Mouse (Mus musculus) MEL (cell line): Measurements from ENCODE around the gene Sgpp2. TPM values are rescaled to one million over a fixed set of nuclear protein-coding genes. Genes with fewer than 3 reads are reported as not detected.

ENCODE experiments used
- DNase-seq: peaks from one replicate; pipeline ENCODE4 v3.0.0; 2011; ENCODE audit warnings: low read depth, low spot score
- H3K27ac ChIP-seq: 2 replicates; pipeline ENCODE4 v1.5.1; 2012; ENCODE audit warnings: low read depth, mild to moderate bottlenecking, control low read depth, low read length, moderate library complexity; ENCODE audit not compliant: control insufficient read depth
- H3K27me3 ChIP-seq, 2 experiments: fragments of 150-350 bp in 1 of 2; sonication (generic) in 1 of 2; 2 replicates each; pipeline ENCODE4 v1.6.1; 2012; ENCODE audit warnings: low read length in 2 of 2, mild to moderate bottlenecking in 2 of 2, improper control_type of control experiment in 1 of 2, moderate library complexity in 1 of 2; ENCODE audit not compliant: insufficient read depth in 2 of 2, control insufficient read depth in 1 of 2
- H3K36me3 ChIP-seq, 2 experiments: 2 replicates each; pipeline ENCODE4 v1.6.1; 2012 to 2014; ENCODE audit warnings: low read length in 2 of 2, improper control_type of control experiment in 1 of 2, inconsistent platforms in 1 of 2, mild to moderate bottlenecking in 1 of 2; ENCODE audit not compliant: insufficient read depth in 2 of 2, control insufficient read depth in 1 of 2
- H3K4me1 ChIP-seq, 2 experiments: fragments of 150-350 bp in 1 of 2; sonication (generic) in 1 of 2; 2 replicates each; pipeline ENCODE4 v1.6.1; 2012; ENCODE audit warnings: low read length in 2 of 2, improper control_type of control experiment in 1 of 2, mild to moderate bottlenecking in 1 of 2; ENCODE audit not compliant: insufficient read depth in 2 of 2, control insufficient read depth in 1 of 2
- H3K4me3 ChIP-seq, 2 experiments: fragments of 150-350 bp in 1 of 2; sonication (generic) in 1 of 2; 2 replicates each; pipeline ENCODE4 v1.5.1; 2012; ENCODE audit warnings: low read depth in 2 of 2, low read length in 2 of 2, mild to moderate bottlenecking in 2 of 2, moderate library complexity in 2 of 2, control low read depth in 1 of 2, improper control_type of control experiment in 1 of 2; ENCODE audit not compliant: control insufficient read depth in 1 of 2, insufficient read depth in 1 of 2
- H3K79me2 ChIP-seq: 2 replicates; pipeline ENCODE4 v1.6.1; 2012; ENCODE audit warnings: mild to moderate bottlenecking, low read length, moderate library complexity; ENCODE audit not compliant: control insufficient read depth, poor library complexity, insufficient read depth
- H3K9ac ChIP-seq: 2 replicates; pipeline ENCODE4 v1.6.1; 2012; ENCODE audit warnings: low read depth, mild to moderate bottlenecking, control low read depth, low read length, moderate library complexity; ENCODE audit not compliant: control insufficient read depth, poor library complexity, severe bottlenecking
- H3K9me3 ChIP-seq: fragments of 150-350 bp; sonication (generic); replicated peaks from 2 replicates; pipeline ENCODE4 v1.6.1; 2012; ENCODE audit warnings: mild to moderate bottlenecking, low read length, improper control_type of control experiment, moderate library complexity; ENCODE audit not compliant: insufficient read depth
- CHD1 ChIP-seq: IDR thresholded peaks from 2 replicates; pipeline ENCODE4 v1.6.1; 2012; ENCODE audit warnings: low read depth, mild to moderate bottlenecking, inconsistent platforms, low read length, improper control_type of control experiment
- ELF1 ChIP-seq: IDR thresholded peaks from 2 replicates; pipeline ENCODE4 v1.6.1; 2014; ENCODE audit warnings: low read depth, mild to moderate bottlenecking, inconsistent platforms, low read length, improper control_type of control experiment, moderate library complexity
- ETS1 ChIP-seq: IDR thresholded peaks from 2 replicates; pipeline ENCODE4 v1.6.1; 2012; ENCODE audit warnings: low read depth, mild to moderate bottlenecking, inconsistent platforms, low read length, improper control_type of control experiment, moderate library complexity
- GABPA ChIP-seq: IDR thresholded peaks from 2 replicates; pipeline ENCODE4 v1.6.1; 2012; ENCODE audit warnings: low read depth, mild to moderate bottlenecking, inconsistent platforms, low read length, improper control_type of control experiment, moderate library complexity
- GATA1 ChIP-seq: IDR thresholded peaks from 2 replicates; pipeline ENCODE4 v1.6.1; 2011; ENCODE audit warnings: low read depth, low read length, improper control_type of control experiment
- HCFC1 ChIP-seq: IDR thresholded peaks from 2 replicates; pipeline ENCODE4 v1.6.1; 2012; ENCODE audit warnings: low read depth, mild to moderate bottlenecking, inconsistent platforms, low read length, improper control_type of control experiment, moderate library complexity
- MXI1 ChIP-seq: IDR thresholded peaks from 2 replicates; pipeline ENCODE4 v1.6.1; 2011; ENCODE audit warnings: mild to moderate bottlenecking, low read depth, low read length, improper control_type of control experiment
- MYC ChIP-seq: IDR thresholded peaks from 2 replicates; pipeline ENCODE4 v1.6.1; 2011; ENCODE audit warnings: low read depth, mild to moderate bottlenecking, low read length, improper control_type of control experiment, moderate library complexity
- NRF1 ChIP-seq: IDR thresholded peaks from 2 replicates; pipeline ENCODE4 v1.6.1; 2014; ENCODE audit warnings: low read depth, mild to moderate bottlenecking, inconsistent platforms, low read length, improper control_type of control experiment, moderate library complexity; ENCODE audit not compliant: poor library complexity, insufficient read depth, severe bottlenecking
- POLR2AphosphoS2 ChIP-seq: IDR thresholded peaks from 2 replicates; pipeline ENCODE4 v1.6.1; 2011; ENCODE audit warnings: low read length, improper control_type of control experiment
- POLR2AphosphoS5 ChIP-seq: IDR thresholded peaks from 2 replicates; pipeline ENCODE4 v1.6.1; 2012; ENCODE audit warnings: low read depth, borderline replicate concordance, mild to moderate bottlenecking, inconsistent platforms, low read length, moderate library complexity, mixed read lengths
- RCOR1 ChIP-seq: IDR thresholded peaks from 2 replicates; pipeline ENCODE4 v1.6.1; 2012; ENCODE audit warnings: low read depth, mild to moderate bottlenecking, inconsistent platforms, low read length, improper control_type of control experiment
- TAL1 ChIP-seq: IDR thresholded peaks from 2 replicates; pipeline ENCODE4 v1.6.1; 2012; ENCODE audit warnings: mild to moderate bottlenecking, inconsistent platforms, low read length, moderate library complexity, mixed read lengths
- TBP ChIP-seq: IDR thresholded peaks from 2 replicates; pipeline ENCODE4 v1.8.0; 2011; ENCODE audit warnings: low read depth, low read length, improper control_type of control experiment
- USF2 ChIP-seq, 2 experiments: IDR thresholded peaks; 2 replicates each; pipeline ENCODE4 v1.6.1; 2011 to 2012; ENCODE audit warnings: improper control_type of control experiment in 2 of 2, low read length in 2 of 2, borderline replicate concordance in 1 of 2, inconsistent platforms in 1 of 2, low read depth in 1 of 2, mild to moderate bottlenecking in 1 of 2; ENCODE audit not compliant: insufficient read depth in 1 of 2
- ZC3H11A ChIP-seq: IDR thresholded peaks from 2 replicates; pipeline ENCODE4 v1.6.1; 2012; ENCODE audit warnings: low read depth, mild to moderate bottlenecking, inconsistent platforms, low read length, improper control_type of control experiment
- ZNF384 ChIP-seq: IDR thresholded peaks from 2 replicates; pipeline ENCODE4 v1.6.1; 2012; ENCODE audit warnings: low read depth, mild to moderate bottlenecking, inconsistent platforms, low read length, improper control_type of control experiment
- polyA plus RNA-seq, 2 experiments: library from polyadenylated mRNA; stranded (reverse) in 1 of 2; unstranded in 1 of 2; fragments of >175 nt in 1 of 2; fragments of >200 nt in 1 of 2; gene quantifications; 2 replicates each; pipeline versions ENCODE4 v1.2.1 to v1.2.4; 2012; ENCODE audit warnings: low replicate concordance in 2 of 2, low read depth in 1 of 2; ENCODE audit not compliant: insufficient read length in 2 of 2, insufficient read depth in 1 of 2, missing spikeins in 1 of 2
- total RNA-seq: library from RNA; depleted of rRNA; stranded (reverse); fragments of 300-350 nt; gene quantifications from 2 replicates; pipeline ENCODE4 v1.2.3, GENCODE M21; 2012

Gene Sgpp2
- total and polyA plus RNA-seq, 3 experiments: 0.08 to 0.12 TPM; not detected in 1

- H3K4me3 ChIP-seq: no peak overlapping the region
- no peaks in the 10 kb centered on the region for H3K27me3 ChIP-seq
- no peak overlapping the region for H3K27ac ChIP-seq
- TF ChIP-seq GATA1 (no peak), POLR2AphosphoS2 (no peak), GABPA (no peak), ELF1 (no peak), POLR2AphosphoS5 (no peak), RCOR1 (no peak), NRF1 (no peak), TBP (no peak), ETS1 (no peak)
- H3K9me3 ChIP-seq: no peaks in the 10 kb centered on the region
- no peaks in the 10 kb centered on the region for H3K4me1 ChIP-seq
- no peak for DNase-seq
- H3K9ac ChIP-seq: no peak overlapping the region
- H3K36me3 ChIP-seq: no peaks in the 10 kb centered on the region
- no peaks in the 10 kb centered on the region for H3K79me2 ChIP-seq
Observed at GRCm38 (mm10) chr1:78355123-78355522, 45.0 kb downstream of the Sgpp2 start.

- Histone ChIP-seq H3K36me3 (no peaks in the 10 kb centered on the region), H3K27ac (no peak overlapping the region), H3K9me3 (no peaks in the 10 kb centered on the region), H3K4me3 (no peak overlapping the region), H3K9ac (no peak overlapping the region), H3K27me3 (no peaks in the 10 kb centered on the region), H3K79me2 (no peaks in the 10 kb centered on the region), H3K4me1 (no peaks in the 10 kb centered on the region)
- no peak for TF ChIP-seq TBP
- TF ChIP-seq ZNF384: no peak
- no peak for TF ChIP-seq POLR2AphosphoS5
- no peak for TF ChIP-seq MXI1
- TF ChIP-seq HCFC1: no peak
- TF ChIP-seq CHD1: no peak
- TF ChIP-seq USF2 (IDR thresholded peaks at IDR 0.05; ENCODE audit: borderline replicate concordance in 1 of 2, insufficient read depth in 1 of 2, low read depth in 1 of 2, low read length in 2 of 2): no peak
- TF ChIP-seq TAL1: no peak
- TF ChIP-seq MYC: no peak
- TF ChIP-seq ZC3H11A: no peak
- DNase-seq: no peak
Observed at GRCm38 (mm10) chr1:78357415-78357814, 47.3 kb downstream of the Sgpp2 start.
